Mouse (Mus musculus) CH12F3 (cell line): ENCODE results near the gene Rpl36al.
"Not testable (repeated sequence)": the region's sequence is repeated elsewhere in the genome, so short reads cannot be mapped to it uniquely, and the experiment has no call there.

Experiments used
- in situ Hi-C: fragments of 300-500 bp; cut with MboI; formaldehyde crosslinking; loops from 2 replicates; pipeline ENCODE4 v1.14.3; 2020; ENCODE audit warnings: low sequenced_read_pairs

The Rpl36al gene

DNA sequence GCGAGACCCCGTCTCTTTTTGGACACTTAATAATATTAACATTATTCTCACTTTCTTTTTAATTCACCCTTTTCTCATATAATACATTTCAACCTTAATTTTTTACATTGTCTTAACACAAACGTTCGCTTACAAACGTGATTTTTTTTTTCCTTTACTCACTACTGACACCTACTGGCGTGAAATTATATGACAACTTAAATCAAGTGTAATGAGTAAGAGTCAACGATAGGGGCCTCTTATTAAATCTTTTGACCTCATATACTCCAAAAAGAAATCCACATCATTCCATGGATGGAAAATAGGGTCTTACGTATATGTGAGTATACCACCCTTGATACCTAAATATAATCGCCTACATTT, 24.3 kb downstream of the Rpl36al start:
- in situ Hi-C loops = no loop called here

DNA sequence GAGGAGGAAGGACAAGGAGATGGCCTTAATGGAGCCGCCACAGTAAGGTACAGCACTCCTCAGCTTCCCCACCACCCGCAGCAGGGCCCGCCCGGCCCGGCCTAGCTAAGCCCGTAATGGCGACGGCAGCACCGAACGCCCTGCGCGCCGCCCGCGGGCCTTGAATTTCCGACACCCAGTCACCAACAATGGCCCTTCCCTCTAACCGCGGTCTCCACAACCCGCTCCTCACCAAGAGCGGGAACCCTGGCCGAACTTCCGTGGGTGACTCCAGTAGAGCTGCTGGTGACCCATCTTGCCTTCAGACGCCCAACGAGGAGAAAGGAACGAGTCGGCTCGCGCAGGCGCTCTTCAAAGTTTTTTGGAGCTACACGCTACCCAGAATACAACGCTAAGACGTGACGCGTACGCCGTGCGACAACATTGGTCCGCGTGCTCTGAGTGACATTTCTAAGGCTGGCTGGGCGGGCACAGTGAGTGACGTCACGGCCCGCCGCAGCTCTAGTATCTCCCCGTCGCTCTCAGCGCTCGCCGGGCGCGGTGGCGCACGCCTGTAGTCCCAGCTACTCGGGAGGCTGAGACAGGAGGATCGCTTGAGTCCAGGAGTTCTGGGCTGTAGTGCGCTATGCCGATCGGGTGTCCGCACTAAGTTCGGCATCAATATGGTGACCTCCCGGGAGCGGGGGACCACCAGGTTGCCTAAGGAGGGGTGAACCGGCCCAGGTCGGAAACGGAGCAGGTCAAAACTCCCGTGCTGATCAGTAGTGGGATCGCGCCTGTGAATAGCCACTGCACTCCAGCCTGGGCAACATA, 24.9 kb downstream of the Rpl36al start, which contains the start of gene Rps29:
Gene Rps29, minus strand, starts transcription at position 422 of the 813 bp plus-strand sequence.
- in situ Hi-C loops = not testable (repeated sequence)

DNA sequence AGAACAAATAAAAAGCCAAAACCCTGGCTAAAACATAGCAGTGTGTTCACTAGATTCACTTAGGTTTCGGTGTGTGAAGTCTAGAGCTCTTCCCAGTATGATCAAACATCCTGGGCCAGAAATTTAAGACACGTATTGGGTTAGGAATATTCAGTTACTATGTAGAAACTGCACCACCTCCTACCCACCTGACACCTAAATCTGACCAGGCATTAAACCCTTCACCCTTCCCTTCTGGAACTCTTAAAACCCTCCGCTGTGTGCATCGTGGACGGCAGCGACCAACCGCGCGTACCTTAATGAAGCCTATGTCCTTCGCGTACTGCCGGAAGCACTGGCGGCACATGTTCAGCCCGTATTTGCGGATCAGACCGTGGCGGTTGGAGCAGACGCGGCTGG, 25.5 kb downstream of the Rpl36al start:
- in situ Hi-C loops = no loop called here

DNA sequence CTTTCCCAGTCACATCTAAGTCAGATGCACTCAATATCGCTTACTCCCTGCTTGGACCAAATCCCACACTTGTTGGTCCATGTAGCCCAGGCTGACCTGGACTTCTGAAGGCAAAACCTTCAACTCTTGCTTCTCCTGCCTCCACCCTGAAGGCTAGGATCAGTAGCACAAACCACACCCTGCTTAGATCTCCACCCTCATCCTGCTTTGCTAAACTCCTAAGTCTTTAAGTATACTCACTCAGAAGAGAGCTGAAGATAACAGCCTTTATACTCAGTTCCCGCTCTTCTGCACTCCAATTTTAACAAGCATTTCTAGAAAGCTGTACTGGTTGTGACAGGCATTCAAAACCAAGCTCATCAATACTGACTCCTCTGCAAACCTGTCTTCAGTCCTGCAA, 26.8 kb downstream of the Rpl36al start:
- in situ Hi-C loops = no loop called here

DNA sequence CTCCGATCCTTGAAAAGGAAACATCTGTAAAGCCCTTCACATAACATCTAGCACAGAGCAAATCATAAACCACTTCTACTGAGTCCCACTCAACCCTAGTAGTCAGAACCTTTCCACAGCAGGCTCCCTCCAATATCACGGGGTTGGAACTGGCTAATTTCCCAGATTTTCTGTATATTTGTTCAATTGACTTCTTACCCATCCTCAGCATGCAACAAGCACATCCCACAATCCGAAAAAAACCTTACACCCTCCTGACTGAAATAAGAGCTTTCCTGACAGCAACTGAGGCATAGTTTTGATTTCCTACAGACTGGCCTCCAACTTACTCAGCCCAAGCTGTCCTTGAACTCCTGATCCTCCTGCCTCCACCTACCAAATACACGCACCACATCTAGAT, 27.4 kb downstream of the Rpl36al start:
- in situ Hi-C loops = no loop called here

DNA sequence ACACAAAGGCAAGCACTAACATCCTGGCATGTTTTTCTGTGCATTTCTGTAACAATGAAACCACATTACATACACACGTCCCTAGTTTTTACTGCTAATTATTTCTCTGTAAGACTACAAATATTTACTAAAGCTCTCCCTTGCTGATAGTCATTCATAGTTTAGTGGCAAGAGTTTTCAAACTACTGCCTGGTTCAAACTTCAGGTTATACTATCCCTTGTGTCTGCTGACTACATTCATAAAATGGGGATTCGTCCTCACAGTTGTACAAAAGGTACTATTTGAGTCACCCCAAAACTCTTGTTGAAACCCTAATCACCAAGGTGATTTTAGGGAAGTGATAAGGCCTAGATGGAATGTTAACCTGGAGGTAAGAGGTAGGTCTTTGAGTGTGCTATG, 28.0 kb downstream of the Rpl36al start:
- in situ Hi-C loops = no loop called here

DNA sequence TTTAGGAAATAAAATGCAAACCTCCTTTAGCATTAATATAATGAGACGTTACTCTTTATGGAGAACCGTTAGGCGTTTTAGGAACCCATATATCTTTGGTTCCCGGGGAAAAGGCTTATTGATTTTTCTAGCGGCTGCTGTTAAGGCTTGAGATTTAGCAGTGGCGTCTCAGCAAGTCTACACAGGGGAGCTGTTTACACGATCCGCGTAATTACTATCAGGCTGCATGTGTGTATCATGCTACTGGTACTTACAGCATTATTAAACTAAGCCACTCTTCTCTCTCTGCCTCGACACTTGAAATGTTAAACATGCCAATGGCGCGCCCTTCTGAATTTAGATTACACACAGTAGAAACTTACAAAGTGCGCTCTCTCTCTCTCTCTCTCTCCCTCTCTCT, 33.8 kb downstream of the Rpl36al start:
- in situ Hi-C loops = no loop called here

DNA sequence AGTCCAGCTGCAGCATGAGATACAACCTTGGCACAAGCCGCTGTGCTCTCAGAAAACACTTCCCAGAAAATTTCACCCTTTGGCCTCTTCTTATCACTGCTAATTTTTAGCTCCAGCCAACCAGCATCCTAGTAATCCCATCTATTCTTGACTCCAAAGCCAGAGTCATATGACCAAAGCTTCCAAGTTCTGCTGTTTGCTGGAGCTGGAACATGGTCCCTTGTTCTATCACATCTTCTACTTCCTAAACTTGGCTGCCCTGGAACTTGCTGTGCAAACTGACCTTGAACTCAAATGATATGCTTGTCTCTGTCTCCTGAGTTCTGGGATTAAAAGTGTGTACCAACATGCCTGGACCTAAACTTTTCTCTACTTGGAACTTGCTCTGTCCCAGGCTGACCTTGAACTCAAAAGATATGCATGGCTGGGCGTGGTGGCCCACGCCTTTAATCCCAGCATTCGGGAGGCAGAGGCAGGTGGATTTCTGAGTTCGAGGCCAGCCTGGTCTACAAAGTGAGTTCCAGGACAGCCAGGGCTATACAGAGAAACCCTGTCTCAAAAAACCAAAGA, 36.6 kb downstream of the Rpl36al start:
- in situ Hi-C loops = no loop called here

DNA sequence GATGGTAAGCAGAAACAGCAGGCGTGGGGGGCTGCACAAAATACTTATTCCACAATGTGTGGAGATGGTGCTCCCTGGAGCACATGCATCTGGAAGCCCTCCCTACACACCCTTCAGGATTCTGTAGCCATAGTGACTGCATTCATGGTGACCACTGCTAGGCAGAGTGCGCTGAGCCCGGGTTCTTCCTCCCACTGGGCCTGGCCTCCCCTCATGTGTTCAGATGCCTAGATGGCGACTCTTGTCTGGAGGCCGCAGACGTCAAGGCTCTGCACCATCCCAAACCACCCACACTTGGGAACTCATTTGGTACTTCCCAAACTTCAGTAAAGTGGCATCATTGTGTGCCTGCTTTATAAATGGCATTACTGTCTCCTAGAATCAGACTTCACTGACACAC, 40.4 kb downstream of the Rpl36al start:
- in situ Hi-C loops = no loop called here

DNA sequence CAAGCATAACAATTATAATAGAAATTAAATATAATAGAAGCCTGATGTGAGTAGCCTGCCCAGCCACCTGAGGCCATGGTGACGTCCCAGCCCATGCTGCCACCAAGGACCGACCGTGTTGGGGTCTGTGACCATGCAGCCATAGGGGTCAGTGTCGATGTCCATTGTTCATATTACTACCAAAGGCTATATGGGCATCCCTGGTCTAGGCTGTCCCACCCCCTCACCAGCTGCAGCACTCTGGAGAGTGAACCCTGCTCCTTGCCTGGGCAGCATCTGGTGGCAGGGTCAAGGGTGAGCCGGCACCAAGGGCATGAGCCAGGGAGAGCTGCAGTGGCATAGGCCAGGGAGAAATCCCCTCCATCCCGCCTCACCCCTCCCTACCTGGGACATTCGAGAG, 44.0 kb downstream of the Rpl36al start:
- in situ Hi-C loops = no loop called here

DNA sequence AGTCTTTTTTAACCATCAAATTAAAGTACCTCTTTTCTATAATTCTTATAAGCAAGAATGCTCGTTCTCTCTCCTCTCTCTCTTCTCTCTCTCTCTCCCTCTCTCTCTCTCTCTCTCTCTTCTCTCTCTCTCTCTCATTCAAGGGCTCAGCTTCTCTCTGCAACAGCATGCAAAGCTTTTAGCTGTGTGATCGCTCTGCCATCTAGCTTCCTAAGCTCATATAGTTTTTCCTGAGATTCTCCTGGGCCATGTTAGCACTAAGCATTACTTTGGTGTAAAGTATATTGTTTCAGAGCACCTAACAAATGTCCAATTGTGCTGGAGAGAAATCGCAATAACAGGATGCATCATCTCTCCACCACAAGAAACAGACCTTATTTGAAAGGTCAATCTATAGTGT, 44.7 kb downstream of the Rpl36al start:
- in situ Hi-C loops = no loop called here
